Mouse (Mus musculus): ENCODE measurements around the gene Coa4. TPM values are rescaled to one million over a fixed set of nuclear protein-coding genes. Genes with fewer than 3 reads are reported as not detected.

Gene Coa4
- 10 to 100 TPM in 1 of 2 experiments, 1 to 10 TPM in 1; 9.7 to 10.9 TPM for total RNA-seq (2021)
- long read RNA-seq, experiment 1, transcript Coa4-201 (2 exons, 1,391 nt), result major isoform, 14 of 15 reads
- long read RNA-seq, experiment 1, partial matches to known transcripts, result 1 of 15 reads
- long read RNA-seq, experiment 1, other reads (novel, unspliced or antisense), result 0 of 15 reads
- long read RNA-seq, experiment 2, transcript Coa4-201 (2 exons, 1,391 nt), result major isoform, 13 of 13 reads
- long read RNA-seq, experiment 2, partial matches to known transcripts, result 0 of 13 reads
- long read RNA-seq, experiment 2, other reads (novel, unspliced or antisense), result 0 of 13 reads

GRCm38 (mm10) chr7:100536804-100537518, at the start of gene Coa4:
Gene Coa4, plus strand, starts transcription at chr7:100537071.
- peak; percentile 83 for DNase-seq
- intact Hi-C loops (cut with DNase I; ENCODE audit: low total_unique reads), result loop anchor here (10.0 kb wide), 1 partner anchor 48 kb away; no protein-coding TSS in a partner anchor

GRCm38 (mm10) chr7:100487301-100487700, 49.6 kb upstream of the Coa4 start:
- DNase-seq, result no peak
- intact Hi-C loops (cut with DNase I; ENCODE audit: low total_unique reads), result no loop called here

GRCm38 (mm10) chr7:100488474-100489048, 48.3 kb upstream of the Coa4 start:
- intact Hi-C loops (cut with DNase I; ENCODE audit: low total_unique reads), result no loop called here

GRCm38 (mm10) chr7:100492391-100493116, 44.3 kb upstream of the Coa4 start:
- DNase-seq, result peak; percentile 36
- intact Hi-C loops (cut with DNase I; ENCODE audit: low total_unique reads), result no loop called here

More at GRCm38 (mm10) chr7:100488474-100489048, 48.3 kb upstream of the Coa4 start:
- peak; percentile 38 for DNase-seq

- DNase-seq, result peak; percentile 81
- intact Hi-C loops (cut with DNase I; ENCODE audit: low total_unique reads), result no loop called here
Measured at GRCm38 (mm10) chr7:100493117-100493483, 43.8 kb upstream of the Coa4 start, which contains the start of gene Ucp2. Gene Ucp2, plus strand, starts transcription at chr7:100493337.

- no peak for DNase-seq
- intact Hi-C loops (cut with DNase I; ENCODE audit: low total_unique reads), result no loop called here
Measured at GRCm38 (mm10) chr7:100493484-100494414, 43.1 kb upstream of the Coa4 start.

- DNase-seq, result no peak
- intact Hi-C loops (cut with DNase I; ENCODE audit: low total_unique reads), result no loop called here
Measured at GRCm38 (mm10) chr7:100494415-100494831, 42.4 kb upstream of the Coa4 start.

GRCm38 (mm10) chr7:100495042-100495441, 41.8 kb upstream of the Coa4 start:
- no peak for DNase-seq
- intact Hi-C loops (cut with DNase I; ENCODE audit: low total_unique reads), result no loop called here

- intact Hi-C loops (cut with DNase I; ENCODE audit: low total_unique reads), result no loop called here
- peak; percentile 60 for DNase-seq
Measured at GRCm38 (mm10) chr7:100495581-100496251, 41.2 kb upstream of the Coa4 start.

GRCm38 (mm10) chr7:100496371-100496770, 40.5 kb upstream of the Coa4 start:
- intact Hi-C loops (cut with DNase I; ENCODE audit: low total_unique reads), result no loop called here
- no peak for DNase-seq

- DNase-seq, result no peak
- intact Hi-C loops (cut with DNase I; ENCODE audit: low total_unique reads), result no loop called here
Measured at GRCm38 (mm10) chr7:100496791-100497190, 40.1 kb upstream of the Coa4 start.

- DNase-seq, result no peak
- intact Hi-C loops (cut with DNase I; ENCODE audit: low total_unique reads), result no loop called here
Measured at GRCm38 (mm10) chr7:100497402-100497801, 39.5 kb upstream of the Coa4 start.

- no peak for DNase-seq
Measured at GRCm38 (mm10) chr7:100497982-100498381, 38.9 kb upstream of the Coa4 start.

GRCm38 (mm10) chr7:100499465-100499864, 37.4 kb upstream of the Coa4 start:
- DNase-seq, result no peak
- intact Hi-C loops (cut with DNase I; ENCODE audit: low total_unique reads), result no loop called here

More at GRCm38 (mm10) chr7:100497982-100498381, 38.9 kb upstream of the Coa4 start:
- intact Hi-C loops (cut with DNase I; ENCODE audit: low total_unique reads), result no loop called here

- intact Hi-C loops (cut with DNase I; ENCODE audit: low total_unique reads), result no loop called here
Measured at GRCm38 (mm10) chr7:100500276-100500977, 36.4 kb upstream of the Coa4 start.

GRCm38 (mm10) chr7:100501027-100501843, 35.6 kb upstream of the Coa4 start:
- intact Hi-C loops (cut with DNase I; ENCODE audit: low total_unique reads), result no loop called here
- no peak for DNase-seq

More at GRCm38 (mm10) chr7:100500276-100500977, 36.4 kb upstream of the Coa4 start:
- no peak for DNase-seq
